Mouse (Mus musculus): Measurements from ENCODE around the gene Zfp467.

The Zfp467 gene

DNA sequence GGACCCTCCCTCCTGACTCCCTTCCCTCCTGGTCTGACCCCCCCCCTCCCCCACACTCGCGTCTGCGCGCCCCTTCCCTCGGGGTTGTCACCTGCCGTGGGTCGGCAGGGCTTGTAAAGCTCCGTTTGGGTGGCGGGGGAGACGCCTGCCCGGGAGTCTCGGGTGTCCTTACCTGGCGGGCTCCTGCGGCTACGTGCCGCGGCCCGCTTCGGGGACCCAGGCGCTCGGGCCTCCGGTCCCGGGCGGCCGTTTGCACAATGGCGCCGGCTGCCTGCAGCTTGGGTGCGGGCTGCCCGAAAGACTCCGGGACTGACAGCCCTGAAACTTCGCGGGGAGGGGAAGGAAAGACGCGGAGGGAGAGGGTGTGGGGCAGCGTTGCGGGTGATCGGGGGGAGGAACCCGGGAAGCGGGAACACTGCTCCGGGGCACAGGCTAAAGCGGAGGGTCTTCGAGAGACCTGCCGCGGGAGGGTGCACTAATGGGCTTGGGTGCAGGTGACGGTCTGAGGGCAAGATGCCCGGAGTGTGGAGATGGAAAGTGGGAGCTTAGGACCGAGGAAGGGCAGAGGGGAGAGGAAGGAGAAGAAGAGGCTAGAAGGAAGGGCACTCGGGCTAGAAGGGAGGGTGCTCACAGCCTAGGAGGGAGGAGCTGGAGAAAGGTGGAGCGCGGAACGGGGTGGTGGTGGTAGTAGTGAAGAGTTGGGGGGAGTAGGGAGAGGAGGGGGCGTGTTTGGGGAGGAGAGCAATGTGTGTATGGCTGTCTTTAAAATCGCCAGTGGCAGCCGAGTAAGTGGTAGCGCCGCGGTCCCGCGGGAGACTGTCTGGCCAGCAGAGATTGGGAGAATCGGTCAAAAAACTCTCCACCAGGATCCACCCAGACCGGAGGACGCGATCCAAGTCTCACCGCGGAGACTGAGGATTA is at the start of gene Zfp467:
TSS of gene Zfp467 (minus strand) at position 645 of the 921 bp plus-strand sequence.
- DNase-seq (ENCODE audit: low spot score): no peak

DNA sequence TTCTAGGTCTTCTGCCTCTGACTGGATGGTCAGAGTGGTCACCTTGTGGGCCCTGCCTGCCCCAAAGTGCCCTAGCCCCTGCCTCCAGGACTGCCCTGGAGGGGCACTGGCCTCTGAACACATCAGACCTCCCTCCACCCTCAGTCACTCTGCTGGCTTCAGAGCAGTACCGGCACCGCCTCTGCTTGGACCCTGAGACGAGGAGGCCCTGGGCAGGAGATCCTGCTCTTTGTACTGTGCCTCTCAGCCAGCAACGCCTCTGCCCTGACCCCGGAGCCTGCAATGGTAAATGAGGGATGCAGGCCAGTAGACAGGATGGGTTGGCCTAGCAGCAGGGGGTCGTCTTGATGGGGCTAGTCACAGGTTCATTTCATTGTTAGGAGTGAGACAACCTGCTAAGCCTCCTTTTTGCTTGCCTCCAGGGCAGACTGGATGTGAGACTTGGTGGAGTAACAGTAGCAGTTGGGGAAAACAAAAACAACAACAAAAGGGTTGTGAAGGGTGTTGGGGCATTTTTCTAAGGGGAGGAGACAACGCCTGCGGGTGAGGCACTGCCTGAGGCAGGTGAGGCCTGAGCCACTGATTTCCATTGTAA is 47.6 kb upstream of the Zfp467 start:
- no peak for DNase-seq (ENCODE audit: low spot score)

- DNase-seq (ENCODE audit: low spot score): no peak
Measured at GRCm38 (mm10) chr6:48491361-48491760, 45.7 kb upstream of the Zfp467 start.

DNA sequence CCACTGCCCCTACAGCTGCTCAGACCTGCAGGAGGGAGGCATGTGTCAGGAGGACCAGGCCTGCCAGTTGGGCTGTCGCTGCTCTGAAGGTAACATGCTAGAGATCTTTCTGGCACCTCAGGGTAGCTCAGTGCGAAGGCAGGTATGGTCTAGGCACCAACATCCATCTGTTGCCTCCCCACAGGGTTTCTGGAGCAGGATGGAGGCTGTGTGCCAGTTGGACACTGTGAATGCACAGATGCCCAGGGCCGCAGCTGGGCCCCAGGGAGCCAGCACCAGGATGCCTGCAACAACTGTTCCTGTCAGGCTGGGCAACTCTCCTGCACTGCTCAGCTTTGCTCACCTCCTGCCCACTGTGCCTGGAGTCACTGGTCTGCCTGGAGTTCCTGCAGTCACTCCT is 44.1 kb upstream of the Zfp467 start:
- no peak for DNase-seq (ENCODE audit: low spot score)

DNA sequence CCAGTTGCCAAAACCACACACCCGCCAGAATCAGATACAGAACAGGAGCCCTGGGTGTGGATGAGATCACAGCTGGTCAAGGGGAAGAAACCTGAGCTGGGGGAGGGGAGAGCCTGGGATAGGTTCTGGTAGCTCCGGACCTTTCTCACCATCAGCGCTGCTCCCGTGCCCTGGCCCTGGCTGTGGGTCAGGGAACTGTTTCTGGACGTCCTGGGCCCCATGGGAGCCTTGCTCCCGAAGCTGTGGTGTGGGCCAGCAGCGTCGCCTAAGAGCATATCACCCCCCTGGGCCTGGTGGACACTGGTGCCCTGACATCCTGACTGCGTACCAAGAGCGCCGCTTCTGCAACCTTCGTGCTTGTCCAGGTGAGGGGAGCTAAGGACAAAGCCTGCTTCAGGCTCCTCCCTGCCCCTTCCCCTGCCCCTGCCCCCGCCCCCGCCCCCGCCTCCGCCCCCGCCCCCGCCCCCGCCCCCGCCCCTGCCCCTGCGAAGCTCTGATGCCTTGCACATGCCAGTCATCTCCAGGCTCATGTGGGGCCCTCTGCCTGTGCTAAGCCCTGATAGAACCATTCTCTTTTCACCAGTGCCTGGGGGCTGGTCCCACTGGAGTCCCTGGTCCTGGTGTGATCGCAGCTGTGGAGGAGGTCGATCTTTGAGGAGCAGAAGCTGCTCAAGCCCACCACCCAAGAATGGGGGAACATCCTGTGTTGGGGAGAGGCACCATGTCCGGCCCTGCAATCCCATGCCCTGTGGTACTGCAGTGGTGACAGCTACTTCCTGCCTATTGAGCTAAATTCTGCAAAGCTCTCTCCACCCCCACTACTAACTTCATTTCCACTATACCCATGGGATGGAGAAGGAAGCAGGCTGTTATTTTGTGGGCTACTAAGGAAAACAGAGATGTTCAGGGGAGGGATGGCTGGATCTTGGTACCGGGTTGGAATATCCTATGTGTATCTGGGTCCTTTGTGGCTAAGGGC is 42.4 kb upstream of the Zfp467 start:
- DNase-seq (ENCODE audit: low spot score): no peak

DNA sequence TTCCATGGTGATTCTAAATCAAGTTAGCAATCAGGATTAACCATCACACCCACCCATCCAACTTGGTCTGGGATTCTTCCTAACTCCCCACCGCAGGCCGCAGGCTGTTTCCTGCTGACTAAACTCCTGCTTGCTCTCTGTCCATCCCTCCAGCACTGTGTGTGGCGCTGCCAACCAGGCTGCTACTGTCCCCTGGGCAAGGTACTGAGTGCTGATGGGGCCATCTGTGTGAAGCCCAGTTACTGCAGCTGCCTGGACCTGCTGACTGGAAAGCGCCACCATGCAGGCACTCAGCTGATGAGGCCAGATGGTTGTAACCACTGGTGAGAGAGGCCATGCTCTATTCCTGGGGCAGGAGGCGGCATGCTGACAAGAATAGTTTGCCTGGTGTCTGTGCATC is 36.9 kb upstream of the Zfp467 start:
- DNase-seq (ENCODE audit: low spot score): no peak

DNA sequence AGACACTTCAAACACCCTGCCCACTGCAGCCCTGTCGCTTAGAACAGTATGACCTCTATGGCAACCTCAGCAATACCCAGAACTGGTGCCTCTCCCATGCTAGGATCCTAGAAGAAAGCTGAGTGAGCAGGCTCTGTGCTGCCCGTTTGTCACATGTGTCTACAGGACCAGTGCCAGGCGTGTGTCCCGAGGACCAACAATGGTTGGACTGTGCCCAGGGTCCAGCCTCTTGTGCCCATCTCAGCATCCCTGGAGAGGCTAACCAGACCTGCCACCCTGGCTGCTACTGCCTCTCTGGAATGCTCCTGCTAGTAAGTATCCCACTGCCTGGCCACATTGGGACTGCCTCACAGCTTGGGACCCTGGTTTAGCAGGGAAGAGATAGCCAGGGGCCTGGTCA is 32.8 kb upstream of the Zfp467 start:
- DNase-seq (ENCODE audit: low spot score): no peak

DNA sequence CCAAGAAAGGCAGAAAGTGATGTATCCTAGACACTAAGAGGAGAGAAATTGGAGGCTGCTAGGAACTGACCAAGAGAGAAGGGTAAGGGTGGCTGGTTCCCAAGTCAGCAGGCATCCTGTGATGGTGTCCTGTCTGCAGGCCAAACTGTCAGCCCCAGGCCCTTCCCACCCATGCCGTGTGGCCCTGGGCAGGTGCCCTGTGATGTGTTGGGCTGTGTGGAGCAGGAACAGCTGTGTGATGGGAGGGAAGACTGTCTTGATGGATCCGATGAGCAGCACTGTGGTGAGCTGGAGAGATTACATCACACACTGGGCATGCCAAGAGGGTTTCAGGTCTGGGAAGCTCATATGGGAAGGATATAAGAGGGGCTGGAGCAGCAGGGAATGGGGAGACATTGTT is 25.1 kb upstream of the Zfp467 start:
- no peak for DNase-seq (ENCODE audit: low spot score)

- DNase-seq (ENCODE audit: low spot score): no peak
Measured at GRCm38 (mm10) chr6:48467490-48467889, 21.9 kb upstream of the Zfp467 start.

DNA sequence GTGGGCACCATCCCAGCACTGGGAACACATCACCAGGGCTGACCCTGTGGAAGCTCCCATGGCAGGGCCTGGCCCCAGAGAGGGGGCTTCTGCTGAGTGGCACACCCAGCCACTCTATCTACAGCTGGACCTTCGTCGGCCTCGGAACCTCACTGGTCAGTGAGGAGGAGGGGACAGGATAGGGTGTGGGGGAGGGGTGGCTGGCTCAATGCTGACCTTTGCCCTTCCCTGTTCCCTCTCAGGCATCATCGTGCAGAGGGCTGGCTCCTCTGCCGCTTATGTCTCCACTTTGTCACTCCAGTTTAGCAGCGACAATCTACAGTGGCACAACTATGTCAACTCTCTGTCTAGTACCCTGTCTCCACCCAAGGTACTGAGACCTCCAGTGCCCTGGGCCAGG is 21.1 kb upstream of the Zfp467 start:
- DNase-seq (ENCODE audit: low spot score): no peak

DNA sequence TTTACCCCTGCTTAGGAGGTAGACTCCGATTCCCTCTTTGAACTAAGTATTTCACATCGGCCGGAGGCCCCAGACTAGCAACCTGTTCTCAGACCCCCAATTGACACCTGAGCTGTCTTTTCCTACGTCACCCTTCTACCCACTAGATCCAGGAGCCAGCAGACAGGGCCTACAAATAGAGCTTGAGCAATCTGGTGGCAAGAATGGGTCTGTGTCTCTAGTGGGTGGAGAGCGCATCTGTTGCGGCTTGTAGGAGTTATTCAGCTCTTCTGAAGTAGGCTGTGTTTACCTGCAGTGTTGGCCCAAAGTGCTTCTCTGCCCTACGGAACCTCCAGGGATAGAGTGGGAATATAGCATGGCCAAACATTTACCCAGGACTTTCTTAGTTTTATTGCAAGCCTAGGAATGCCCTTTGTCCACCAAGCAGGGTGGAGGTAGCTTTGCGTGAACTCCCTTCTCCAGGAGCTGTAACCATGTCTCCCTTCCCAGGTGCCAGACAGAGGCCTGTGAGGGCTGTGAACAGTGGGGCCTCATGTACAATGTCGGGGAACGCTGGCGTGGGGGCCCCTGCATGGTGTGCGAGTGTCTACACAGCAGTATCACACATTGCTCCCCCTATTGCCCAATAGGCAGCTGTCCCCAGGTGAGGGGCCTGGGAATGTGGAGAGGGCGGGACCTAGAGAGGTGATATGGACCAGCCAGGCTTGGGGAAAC is 19.5 kb upstream of the Zfp467 start:
- no peak for DNase-seq (ENCODE audit: low spot score)

DNA sequence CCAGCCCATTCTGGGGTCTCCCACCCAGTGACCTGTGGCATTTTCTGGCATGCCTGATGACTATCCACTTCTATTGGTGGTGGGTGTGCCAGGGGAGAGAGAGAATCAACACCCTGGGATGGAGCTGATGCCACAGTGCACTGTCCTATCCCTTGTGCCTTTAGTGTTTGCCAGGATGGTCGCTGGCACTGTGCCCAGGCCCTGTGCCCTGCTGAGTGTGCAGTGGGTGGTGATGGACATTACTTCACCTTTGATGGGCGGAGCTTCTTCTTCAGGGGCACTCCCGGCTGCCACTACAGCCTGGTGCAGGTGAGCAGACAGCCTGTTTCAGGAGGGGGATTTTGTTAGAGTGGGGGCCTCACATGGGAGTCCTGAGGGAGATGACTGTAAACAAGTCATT is 7.1 kb upstream of the Zfp467 start:
- no peak for DNase-seq (ENCODE audit: low spot score)

DNA sequence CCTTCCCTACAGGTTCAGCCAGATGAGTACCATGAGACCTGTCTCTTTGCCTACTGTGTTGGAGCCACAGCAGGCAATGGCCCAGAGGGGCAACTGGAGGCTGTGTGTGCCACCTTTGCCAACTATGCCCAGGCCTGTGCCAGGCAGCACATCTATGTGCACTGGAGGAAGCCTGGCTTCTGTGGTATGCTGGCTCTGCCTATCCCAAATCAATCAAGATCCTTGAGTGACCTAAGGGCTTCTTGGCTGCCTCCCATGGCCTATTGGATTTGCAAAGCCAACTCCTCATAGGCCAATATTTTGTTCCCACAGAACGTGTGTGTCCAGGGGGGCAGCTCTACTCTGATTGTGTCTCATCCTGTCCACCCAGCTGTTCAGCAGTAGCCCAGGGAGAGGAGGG is 6.5 kb upstream of the Zfp467 start:
- DNase-seq (ENCODE audit: low spot score): no peak

DNA sequence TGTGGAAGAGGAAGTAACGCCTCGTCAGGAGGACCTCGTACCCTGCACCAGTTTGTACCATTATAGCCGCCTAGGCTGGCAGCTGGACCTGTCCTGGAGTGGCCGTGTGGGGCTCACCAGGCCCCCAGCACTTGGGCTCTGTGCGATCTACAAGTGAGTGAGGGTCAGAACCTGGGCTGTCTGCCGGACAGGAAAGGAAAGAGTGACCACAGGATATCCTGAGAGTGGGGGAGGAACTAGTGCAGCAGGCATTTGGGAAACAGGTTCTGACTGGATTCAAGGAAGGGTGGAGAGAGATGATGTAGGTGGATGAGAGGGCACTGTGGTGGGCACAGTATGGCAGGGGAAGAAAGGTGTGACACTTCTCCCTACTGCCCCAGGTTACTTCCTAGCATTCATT is 2.9 kb upstream of the Zfp467 start:
- DNase-seq (ENCODE audit: low spot score): no peak

- no peak for DNase-seq (ENCODE audit: low spot score)
Measured at GRCm38 (mm10) chr6:48447929-48448328, 2.3 kb upstream of the Zfp467 start, which contains the start of gene Sspo. TSS of gene Sspo (plus strand) at chr6:48448229.

- no peak for DNase-seq (ENCODE audit: low spot score)
Measured at GRCm38 (mm10) chr6:48446896-48447295, 1.3 kb upstream of the Zfp467 start.

GRCm38 (mm10) chr6:48446256-48446655 is 631 bp upstream of the Zfp467 start:
- no peak for DNase-seq (ENCODE audit: low spot score)

DNA sequence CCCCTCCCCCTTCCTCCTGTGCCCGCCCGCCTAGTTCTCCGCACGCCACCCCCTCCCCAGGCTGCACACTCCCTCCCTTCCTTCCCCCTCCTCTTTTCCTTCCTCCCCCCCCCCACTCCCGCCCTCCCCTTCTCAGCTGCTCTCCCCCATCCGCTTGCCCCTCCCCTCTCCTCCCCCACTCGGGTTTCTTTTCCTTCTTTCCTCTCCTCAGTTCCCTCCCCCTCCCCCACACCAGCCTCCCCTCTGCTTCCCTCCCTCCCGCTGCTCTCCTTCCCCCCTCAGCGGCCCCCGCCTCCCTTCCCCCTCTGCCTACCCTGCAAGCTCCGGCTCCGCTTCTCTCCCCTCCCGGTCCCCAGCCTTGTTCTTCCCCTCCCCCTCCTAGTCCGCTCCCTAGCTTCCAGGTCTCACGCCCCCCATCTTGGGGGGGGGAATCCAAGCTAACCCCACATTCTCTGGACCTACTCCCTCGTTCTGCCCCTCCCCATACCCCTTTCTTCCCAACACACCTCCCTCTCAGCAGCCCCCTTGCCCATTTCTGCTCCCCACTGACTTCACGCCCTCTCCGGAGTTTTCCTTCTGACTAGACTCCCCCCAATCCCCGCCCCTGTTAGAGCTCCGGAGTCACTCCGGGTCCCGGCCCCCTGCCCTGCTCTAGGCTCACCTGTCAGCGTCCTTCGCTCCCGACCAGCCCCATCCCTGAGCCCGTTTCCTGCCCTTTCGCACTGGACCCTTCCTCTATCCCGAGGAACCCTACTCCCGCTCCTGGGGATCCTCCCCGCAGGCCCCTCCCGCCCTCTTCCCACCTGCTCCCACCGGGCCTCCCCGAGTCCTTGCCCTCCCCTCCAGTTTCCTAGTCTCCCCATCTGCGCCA is 1.1 kb downstream of the Zfp467 start:
- DNase-seq (ENCODE audit: low spot score): no peak

DNA sequence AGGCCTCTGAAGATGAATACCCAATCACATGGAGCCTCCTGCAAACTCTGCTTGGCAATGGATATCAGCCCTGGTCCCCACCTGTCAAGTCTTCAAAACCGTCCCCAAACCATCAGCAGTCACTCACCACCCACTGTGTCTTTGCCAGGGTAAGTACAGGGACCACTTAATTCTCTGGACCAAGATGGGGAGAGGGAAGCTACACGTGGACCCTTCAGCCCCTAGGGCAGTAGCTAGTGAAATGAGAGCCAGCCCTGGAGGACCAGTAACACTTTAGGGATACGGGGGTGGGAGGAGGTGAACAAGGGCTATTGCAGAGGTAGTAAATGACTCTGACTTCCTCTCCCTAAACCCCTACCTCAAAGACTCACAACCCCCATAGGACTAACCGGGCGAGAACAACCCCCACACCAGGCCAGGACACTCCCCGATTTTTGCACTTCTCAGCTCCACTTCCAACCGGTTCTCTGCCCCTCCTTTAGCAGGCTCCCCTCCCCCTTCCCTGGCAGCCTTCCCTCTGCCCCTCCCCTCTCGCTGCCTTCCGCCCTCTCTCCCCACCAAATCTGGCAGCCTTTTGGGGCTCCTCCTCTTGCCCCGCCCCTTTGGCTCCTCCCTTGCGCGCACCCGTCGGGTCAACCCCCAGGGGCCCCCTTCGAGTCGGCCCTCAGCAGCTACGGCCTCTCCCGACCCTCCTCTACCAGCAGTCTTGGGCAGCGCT is 1.9 kb downstream of the Zfp467 start:
- DNase-seq (ENCODE audit: low spot score): peak; percentile 34
